Mouse (Mus musculus): ENCODE data around the gene Ptprg.

The Ptprg gene

DNA sequence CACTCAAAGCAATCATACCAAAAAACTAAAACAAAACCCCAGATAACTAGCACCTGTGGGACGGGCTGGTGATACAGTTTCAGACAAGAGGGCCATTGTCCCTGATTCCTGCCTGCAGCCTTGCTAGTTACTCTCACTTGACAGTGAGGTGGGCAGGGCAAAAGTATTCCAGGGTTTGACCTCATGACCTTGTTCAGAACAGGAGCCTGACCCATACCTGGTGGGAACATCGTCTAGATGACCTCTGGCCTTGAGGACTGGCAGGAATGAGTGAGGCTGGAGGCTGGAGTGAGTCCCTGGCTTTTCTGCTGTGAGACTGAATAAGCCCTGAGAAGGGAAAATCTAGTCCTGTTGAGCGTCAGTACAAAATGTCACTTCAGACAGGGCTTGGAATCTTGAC lies 11.1 kb downstream of the Ptprg start:
- no peak for DNase-seq (ENCODE audit: low spot score)

DNA sequence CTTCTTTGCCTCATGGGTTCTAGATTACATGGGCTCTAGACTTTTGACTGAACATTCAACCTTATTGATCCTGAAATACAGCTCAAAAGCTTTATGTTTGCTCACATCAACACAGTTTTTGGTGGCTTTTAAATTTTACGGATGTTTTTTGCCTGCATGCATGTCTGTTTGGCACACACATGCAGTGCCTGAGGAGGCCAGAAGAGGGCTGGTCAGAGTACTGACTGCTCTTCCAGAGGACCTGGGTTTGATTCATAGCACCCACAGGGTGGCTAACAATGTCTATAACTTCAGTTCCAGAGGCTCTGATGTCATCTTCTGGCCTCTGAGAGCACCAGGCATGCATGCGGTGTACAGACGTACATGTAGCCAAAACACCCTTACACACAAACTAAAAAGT lies 12.0 kb downstream of the Ptprg start:
- no peak for DNase-seq (ENCODE audit: low spot score)

DNA sequence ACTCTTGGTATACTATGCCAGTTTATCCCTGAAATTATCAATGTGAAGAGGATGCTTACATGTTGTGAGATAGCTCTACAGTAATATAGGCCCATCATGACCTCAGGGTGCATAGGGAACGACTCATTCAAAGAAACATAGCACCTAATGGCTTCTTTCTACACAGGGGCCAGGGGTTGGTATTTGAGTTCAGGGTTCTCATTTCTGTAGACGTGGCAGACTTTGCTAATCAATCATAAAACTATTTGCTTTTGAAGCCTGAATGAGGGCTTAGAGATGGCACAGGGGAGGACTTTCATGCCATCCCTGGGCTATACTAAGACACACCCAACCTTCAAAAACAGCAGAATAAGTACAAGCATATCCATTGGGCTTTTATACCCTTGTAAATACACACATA lies 16.4 kb downstream of the Ptprg start:
- DNase-seq (ENCODE audit: low spot score), result no peak

DNA sequence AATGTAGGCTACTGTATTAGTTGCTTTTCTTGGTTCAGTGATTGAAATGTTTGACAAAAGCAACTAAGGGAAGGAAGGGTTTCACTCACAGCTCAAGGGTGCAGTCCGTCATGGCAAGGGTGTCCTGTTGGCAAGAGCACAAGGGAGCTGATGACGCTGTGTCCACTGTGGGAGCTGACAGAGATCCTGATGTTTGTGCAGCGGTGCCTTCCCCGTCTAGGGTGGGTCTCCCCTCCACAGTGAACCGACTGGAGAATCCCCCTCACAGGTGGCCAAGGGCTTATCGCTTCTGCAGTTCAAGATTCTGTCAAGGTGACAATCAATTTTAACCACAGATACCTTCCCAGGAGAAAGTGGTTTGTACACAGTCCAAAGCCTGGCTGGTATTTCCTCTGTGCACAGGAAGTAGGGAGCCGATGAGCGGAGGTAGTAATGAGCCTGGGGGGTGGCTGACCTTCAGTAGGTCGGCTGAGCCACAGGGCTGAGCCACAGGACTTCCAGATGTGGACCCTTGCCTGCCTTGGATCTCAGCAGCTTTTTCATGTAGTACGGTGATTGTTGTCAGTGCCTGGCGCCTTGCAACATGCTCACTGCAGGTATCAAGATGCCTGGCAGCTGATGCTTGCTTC lies 18.5 kb downstream of the Ptprg start:
- DNase-seq (ENCODE audit: low spot score), result no peak

DNA sequence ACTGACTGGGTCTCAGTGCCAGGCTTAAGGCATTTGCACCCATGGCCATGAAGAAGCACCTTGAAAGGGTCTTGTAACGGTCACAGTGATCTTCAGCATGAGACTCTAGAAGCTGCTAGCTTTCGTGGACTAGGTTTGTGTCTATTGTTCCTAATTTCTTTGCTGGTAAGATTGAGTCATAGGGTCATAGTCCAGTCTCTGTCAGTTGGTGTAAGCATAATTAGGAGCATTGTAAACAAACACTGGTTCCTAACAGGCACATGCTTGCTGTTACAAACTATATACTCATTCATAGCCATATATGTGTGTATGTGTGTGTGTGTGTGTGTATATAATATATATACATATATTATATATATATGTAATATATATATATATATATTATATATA lies 19.1 kb downstream of the Ptprg start:
- DNase-seq (ENCODE audit: low spot score), result no peak

DNA sequence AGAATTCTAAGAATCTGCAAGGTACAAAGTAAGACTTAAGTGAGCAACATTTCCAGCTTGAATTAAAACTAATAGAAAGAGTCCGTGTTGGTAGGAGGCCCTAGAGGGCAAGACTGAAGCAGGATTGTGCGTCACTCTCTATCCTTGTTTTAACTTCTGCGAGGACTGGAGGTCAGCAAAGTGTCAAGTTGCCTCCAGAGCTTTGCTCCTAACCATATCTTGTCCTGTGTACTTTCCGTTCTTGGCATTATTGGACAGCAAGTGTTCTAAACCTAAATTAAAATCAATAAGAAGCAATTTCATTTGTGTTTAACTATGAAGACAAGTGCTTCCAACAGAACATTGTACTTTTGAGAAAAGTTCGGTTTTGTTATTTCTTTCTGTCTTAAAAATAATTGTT lies 20.4 kb downstream of the Ptprg start:
- no peak for DNase-seq (ENCODE audit: low spot score)

DNA sequence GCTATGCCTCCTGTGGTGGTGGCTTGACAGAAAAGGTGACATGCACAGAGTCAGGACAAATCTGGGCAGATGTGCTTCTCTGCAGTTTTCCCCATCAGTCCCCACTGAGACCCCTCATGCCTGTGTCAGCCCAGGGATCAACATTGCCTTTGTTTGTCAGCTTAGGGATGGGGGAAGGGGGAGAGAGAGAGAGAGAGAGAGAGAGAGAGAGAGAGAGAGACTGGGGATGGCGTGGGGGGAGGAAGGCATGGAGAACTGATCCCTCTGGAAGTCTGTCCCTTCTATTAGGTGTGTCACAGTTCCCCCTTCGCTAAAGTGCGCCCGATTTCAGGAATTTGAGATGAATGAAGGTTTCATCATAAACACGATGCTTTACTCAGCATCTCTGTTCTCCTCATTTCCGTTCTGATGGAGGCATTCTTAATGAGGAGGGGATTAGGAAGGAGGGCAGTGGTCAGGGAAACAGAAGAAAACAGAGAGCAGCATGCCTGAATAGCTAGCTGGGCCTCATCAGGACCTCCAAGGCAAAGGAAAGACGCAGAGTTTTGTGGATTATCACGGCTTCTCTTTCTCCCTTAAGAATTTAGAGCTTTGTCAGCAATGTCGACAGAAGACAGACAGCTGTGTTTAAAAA lies 24.1 kb downstream of the Ptprg start:
- DNase-seq (ENCODE audit: low spot score), result no peak

DNA sequence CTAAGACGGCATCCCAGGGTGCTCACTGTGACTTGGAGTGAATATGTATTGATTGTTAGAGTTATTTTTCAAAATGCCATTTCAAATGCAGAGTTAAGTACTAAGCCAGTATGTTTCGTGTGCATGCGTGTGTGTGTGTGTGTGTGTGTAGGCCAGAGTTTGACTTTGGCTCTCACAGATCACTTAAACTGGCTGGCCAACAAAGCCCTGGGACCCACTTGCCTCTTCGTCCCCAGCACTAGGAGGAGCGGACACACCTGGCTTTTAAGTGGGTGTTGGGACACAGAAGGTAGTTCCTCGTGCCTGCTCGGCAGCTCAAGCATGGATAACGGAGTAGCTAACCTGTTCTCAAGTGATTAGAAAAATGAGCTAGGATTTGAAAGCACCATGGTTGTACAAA lies 24.6 kb downstream of the Ptprg start:
- no peak for DNase-seq (ENCODE audit: low spot score)

DNA sequence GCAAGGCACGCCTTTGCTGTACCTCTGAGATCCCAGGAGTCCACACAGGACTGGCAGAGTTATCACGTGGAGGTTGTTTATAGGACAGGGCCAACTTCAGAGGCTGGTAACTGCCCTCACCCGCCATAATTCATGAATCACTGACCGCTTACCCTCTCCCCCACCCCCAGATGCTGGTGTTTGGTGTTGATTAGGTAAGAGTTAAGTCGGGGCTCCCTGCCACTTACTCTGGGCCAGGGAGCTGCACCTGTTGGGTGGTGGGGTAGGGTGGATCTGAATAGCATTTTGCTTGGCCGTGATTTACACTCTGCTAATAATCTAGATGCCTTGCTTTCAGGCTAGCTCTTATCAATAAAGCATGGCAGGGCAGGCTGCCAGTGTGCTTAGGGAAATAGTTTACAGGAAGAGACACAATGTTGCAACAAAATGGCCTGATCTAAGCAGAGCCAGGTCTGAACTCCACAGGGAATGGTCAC lies 25.2 kb downstream of the Ptprg start:
- peak; percentile 51 for DNase-seq (ENCODE audit: low spot score)

DNA sequence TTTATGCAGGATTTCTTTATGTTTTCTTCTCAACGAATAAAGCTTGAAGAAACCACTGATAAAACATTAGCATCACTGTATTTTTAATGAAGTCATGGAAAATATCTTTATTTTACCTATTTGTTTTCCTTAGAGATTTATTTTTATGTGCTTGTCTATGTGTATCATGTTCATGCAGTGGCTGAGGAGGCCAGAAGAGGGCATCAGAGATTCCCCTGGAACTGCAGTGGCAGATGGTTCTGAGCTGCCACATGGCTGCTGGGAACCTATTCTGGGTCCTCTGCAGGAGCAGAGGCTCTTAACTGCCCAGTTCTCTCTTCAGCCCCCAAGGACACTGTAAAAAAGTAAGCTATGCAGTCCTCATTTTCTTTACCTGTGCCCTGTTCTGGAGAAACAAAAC lies 26.6 kb downstream of the Ptprg start:
- DNase-seq (ENCODE audit: low spot score), result no peak

DNA sequence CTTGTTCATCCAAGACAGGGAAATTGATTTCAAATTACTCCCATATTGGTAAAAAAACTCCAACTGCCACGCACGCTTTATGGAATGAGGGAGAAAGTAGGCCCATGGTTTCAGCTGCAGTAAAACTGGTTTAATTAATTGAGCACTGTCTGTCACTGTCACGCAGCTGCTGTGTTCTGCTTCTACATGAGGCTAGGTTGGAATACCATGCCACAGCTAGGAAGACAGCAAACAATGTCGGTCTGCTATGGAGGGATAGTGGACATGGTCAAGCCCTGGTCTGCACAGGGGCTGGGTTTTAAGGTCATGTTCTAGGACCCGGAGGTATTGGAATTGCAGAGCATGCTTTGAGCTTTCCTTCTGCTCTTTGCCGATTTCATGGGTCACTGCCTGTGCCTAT lies 30.9 kb downstream of the Ptprg start:
- DNase-seq (ENCODE audit: low spot score), result no peak

DNA sequence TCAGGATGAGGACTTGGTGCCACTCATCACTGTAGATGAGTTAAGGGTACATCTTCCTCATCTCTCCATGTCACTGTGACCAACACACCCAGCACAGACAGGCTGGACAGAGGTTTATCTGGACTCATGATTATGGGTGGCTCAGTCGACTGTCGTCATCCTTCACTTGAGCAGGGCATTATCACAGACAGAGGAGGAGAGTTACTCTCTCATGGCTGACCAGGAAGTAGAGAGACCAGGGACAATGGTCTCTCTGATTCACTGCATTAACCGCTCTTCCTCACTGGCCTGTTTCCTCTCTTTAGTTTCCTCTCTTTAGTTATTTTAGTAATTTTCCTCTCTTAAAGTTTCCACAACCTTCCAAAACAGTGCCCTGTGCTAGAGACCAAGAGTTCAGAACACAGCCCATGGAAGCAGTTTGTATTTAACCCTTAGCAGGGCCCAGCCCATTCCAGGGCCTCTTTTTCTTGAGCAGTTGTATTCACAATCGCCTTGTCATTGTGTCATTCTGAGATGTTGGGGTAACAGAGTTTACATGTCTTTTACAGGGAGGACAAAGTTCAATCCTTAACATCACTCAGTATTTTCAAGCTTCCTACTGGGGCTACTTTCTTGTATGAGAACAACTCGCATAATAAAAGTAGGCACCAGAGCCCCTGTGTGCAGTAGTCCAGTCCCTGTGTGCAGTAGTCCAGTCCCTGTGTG lies 31.7 kb downstream of the Ptprg start:
- DNase-seq (ENCODE audit: low spot score), result no peak

DNA sequence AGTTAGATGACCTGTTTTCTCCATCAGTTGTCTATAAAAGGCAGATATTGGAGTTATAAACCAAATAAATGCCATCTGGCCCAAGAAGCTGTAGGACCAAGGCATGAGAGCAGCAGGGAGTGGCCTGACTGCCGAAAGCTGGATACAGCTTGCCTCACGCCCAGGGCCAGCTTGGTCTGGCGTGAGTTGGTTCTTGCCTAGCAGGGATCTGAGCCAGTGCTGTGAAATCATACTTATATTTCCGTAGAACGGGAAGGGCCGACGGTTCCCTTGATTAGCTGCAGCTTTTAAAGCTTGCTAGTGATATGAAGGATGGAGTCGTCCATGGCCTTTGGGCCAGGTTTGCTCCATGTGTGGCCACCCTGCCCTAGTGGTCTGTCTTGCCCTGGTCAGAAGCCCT lies 37.1 kb downstream of the Ptprg start:
- DNase-seq (ENCODE audit: low spot score), result no peak

DNA sequence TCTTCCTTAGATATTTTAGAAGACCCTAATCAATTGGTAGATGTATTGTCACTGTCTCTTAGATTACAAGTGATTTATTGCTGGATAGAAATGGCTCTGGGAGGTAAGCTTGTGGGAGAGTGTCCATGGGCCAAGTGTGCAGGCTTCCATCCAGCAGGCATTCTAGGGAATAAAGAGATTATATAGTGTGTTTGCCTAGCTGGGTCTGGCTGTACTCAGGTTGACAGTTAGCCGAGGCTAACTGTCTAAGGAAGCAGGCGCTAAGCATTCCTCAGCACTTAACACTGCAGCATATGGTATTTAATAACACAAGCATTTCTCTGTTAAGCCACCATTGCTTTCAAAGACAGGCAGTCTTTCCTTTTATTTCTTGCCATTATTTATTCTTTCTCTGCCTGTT lies 39.3 kb downstream of the Ptprg start:
- DNase-seq (ENCODE audit: low spot score), result no peak

DNA sequence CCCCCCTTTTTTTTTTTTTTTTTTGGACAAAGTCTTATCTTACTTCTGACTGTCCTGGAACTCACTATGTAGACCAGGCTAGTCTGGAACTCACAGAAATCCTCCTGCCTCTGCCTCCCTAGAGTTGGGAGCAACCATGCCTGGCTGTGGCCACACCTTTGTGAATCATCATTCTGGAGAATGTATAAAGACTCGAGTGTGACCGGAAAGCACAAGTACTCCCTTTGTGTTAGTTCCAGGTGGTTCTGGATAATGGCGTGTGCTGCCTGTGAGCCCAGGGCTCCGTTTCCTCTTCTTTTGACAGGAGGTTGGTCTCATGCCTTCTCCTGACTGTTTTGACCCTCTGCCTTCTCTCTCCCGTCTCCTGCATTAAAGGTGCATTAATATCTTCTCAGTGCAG lies 41.0 kb downstream of the Ptprg start:
- no peak for DNase-seq (ENCODE audit: low spot score)

DNA sequence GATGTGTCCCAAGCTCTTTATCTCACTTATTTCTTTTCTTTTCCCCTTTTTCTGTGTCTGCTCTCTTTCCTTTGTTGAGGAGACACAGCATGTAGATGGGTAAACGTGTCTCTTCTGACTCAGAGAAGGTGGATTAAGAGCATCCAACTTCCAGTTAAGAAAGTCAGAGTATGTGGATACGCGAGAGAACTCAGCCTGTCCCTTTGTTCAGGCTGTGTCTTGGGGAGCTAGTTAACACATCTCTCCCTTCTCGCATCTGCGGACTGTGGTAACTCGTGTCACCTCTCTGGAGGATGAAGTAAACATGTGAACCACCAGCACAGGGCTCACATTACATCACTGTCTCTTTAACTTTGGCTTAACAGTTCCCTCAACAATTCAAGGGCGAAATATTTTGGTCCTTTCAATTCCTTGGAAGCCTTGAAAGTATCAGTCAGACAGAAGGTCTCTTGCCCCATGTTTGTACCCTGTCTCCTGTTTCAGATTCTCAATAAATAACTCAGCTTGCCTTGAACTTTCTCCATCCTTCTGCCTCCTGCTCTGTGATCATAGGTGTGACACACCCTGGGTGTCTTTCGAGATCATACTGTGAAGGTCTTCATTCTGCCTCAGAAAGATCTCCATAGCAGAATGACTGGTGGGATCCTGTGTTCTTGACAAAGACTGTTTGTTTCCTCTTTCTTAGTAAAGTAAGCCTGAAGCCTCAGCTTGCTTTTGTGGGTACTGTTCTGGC lies 51.0 kb downstream of the Ptprg start:
- DNase-seq (ENCODE audit: low spot score), result no peak

DNA sequence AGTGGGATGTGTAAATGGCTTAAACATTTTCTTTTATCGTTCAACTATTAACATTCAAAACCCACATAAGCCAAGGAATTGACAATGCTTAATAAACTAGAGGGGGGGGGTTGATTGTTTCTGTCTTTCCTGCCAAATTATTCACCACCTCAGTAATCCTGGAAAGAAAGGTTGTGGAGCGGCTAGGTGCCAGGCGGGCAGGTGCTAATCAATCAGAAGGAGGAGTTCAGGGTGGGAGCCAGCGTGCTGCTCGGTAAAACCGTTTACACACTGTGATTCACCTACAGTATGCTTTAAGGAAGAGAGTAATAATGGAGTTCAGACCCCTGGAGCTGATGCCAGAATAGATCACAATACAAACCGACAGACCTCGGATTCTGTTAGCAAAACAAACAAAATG lies 55.0 kb downstream of the Ptprg start:
- no peak for DNase-seq (ENCODE audit: low spot score)

DNA sequence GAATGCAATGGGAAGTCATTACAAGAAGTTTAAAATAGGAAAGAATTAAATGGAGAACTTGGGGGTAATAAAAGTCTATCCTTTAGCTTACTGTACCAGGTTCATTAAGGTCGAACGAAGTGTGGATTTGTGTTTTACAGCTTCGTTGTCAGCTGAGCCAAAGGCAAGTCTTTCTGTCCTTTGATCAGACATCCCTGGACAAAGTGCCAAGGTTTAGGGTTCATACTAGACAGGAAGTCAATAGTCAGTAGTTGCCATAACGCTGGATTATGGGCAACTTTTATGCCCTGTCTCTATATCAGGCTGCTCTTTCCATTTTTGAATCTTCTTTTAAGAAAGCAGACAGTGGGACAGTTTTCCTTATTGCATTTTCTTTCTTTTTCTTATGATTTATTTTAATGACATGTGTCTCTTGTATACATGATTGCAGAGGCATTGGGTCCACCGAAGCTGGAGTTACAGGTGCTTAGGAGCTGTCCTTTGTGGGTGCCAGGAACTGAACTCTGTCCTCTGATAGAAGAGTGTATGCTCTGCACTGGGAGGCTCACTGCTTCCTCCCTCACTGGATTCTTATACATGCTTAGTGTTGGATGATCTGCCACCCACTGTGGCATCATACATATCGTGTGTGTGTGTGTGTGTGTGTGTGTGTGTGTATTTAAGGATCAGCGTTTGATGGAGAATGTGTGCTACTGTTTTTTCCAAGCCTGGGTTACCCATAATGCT lies 56.7 kb downstream of the Ptprg start:
- DNase-seq (ENCODE audit: low spot score), result no peak

DNA sequence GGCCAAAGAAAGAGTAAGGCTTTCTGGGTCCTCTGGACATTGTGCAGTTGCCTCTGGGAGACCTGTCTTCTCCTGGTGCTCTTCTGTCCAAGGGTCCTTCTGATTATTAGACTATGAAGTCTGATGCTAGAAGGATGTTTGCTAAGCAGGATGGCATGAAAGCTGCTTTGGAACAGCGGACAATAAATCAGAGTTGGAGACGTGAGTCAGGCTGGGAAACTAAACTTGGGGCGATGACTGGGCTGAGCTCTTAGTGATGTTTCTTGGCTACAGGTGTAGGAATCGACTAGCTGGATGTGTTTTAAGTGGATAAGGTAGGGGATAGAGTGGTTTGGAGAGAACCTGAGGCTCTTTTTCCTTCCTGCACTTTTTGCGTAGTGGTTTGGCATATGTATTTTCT lies 59.1 kb downstream of the Ptprg start:
- no peak for DNase-seq (ENCODE audit: low spot score)

DNA sequence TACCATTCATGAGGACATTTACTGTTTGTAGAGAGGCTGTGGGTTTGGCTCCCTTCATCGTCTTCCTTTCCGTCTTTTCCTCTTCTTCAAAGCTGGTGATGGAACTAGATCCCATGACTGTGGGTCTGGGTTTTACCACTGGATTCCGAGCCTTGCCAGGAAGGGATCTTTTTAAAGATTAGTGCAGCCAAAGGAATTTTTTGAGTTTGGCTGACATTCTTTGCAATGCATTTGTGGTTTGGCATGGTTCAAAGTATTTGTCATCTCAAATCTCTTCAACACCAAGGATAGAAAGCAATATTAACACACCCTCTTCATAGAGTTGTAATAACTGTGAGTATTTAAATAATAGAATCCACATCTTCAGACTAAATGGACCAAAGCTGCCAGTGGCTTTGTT lies 59.8 kb downstream of the Ptprg start:
- DNase-seq (ENCODE audit: low spot score), result no peak

DNA sequence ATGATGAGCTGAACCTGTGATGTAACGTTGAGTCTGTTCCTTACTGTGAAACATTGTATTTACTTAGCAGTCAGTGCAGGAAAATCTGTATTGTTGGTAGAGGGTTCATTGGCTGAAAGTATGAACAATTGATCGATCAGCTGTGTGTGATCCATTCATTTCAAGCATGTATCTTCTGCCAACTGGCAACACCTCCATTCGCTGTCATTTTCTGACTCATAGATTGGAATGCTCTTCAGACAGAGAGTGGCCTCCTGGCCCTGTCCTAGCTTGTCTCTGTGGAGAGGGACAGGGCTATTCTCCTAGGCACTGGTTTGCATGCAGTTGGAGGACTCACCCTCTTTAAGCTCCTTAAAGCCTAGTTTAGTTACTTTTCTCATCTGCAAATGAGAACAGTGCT lies 62.4 kb downstream of the Ptprg start:
- no peak for DNase-seq (ENCODE audit: low spot score)

DNA sequence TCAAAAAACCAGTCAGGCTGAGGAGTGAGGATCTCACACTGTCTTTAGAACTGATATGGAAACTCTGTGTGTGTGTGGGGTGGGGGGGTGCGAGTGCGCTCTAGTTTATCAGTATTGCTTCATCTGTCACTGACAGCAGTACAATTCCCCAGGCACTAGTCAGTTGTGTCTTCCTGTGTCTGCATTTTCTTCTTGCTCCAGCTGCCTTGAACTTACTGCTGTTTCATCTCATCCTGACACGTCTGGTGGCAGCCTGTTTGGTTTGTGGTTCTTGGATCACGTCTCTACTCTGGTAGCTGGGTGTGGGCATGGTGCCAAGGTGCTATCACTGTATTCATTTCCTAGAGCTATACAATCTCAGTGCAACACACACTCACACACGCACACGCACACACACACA lies 64.0 kb downstream of the Ptprg start:
- DNase-seq (ENCODE audit: low spot score), result peak; percentile 37
